Mouse (Mus musculus) liver, embryonic 14.5 days (tissue): ENCODE results near the gene Bcl11b. TPM values are rescaled to one million over a fixed set of nuclear protein-coding genes. Genes with fewer than 3 reads are reported as not detected.

Source experiments
- ATAC-seq: fragments of 200-750 bp; cut with Nextera tagmentation; 2 replicates; pipeline ENCODE4 v1.8.0; 2017; ENCODE audit warnings: moderate number of reproducible peaks, mild to moderate bottlenecking, moderate library complexity; ENCODE audit not compliant: insufficient read depth
- DNase-seq, 3 experiments: peaks; one replicate each; pipeline ENCODE4 v3.0.0-alpha.2; 2012 to 2013; ENCODE audit warnings: low read depth in 3 of 3, low spot score in 3 of 3
- H3K27ac ChIP-seq: fragments of 300-500 bp; sonication (generic); 2 replicates; pipeline ENCODE4 v1.5.1; 2014; ENCODE audit warnings: moderate library complexity, mild to moderate bottlenecking, control low read depth, inconsistent platforms
- H3K27me3 ChIP-seq: fragments of 300-500 bp; sonication (generic); 2 replicates; pipeline ENCODE4 v1.6.1; 2014; ENCODE audit warnings: mild to moderate bottlenecking, low read length, moderate library complexity; ENCODE audit not compliant: control insufficient read depth, insufficient read depth
- H3K36me3 ChIP-seq: fragments of 300-500 bp; sonication (generic); replicated peaks from 2 replicates; pipeline ENCODE4 v1.6.1; 2014; ENCODE audit warnings: low read depth; ENCODE audit not compliant: control insufficient read depth, insufficient read depth
- H3K4me1 ChIP-seq, 2 experiments: fragments of 200-500 bp in 1 of 2; fragments of 300-500 bp in 1 of 2; sonication (generic) in 1 of 2; replicated peaks; 2 replicates each; pipeline ENCODE4 v1.6.1; 2012 to 2014; ENCODE audit warnings: antibody characterized with exemption in 1 of 2, inconsistent platforms in 1 of 2, low read length in 1 of 2; ENCODE audit not compliant: control insufficient read depth in 2 of 2, insufficient read depth in 2 of 2
- H3K4me2 ChIP-seq: fragments of 300-500 bp; sonication (generic); 2 replicates; pipeline ENCODE4 v1.6.1; 2014; ENCODE audit warnings: low read depth, mild to moderate bottlenecking, control low read depth, moderate library complexity
- H3K4me3 ChIP-seq, 2 experiments: fragments of 200-500 bp in 1 of 2; fragments of 300-500 bp in 1 of 2; sonication (generic) in 1 of 2; 2 replicates each; pipeline ENCODE4 v1.5.1; 2012 to 2014; ENCODE audit warnings: low read depth in 2 of 2, low read length in 2 of 2, mild to moderate bottlenecking in 2 of 2, control low read depth in 1 of 2, inconsistent platforms in 1 of 2, moderate library complexity in 1 of 2; ENCODE audit not compliant: insufficient read depth in 1 of 2
- H3K9ac ChIP-seq: fragments of 300-500 bp; sonication (generic); replicated peaks from 2 replicates; pipeline ENCODE4 v1.6.1; 2014; ENCODE audit warnings: mild to moderate bottlenecking, control low read depth, moderate library complexity
- H3K9me3 ChIP-seq: fragments of 300-500 bp; sonication (generic); 2 replicates; pipeline ENCODE4 v1.6.1; 2016; ENCODE audit warnings: low read length, mixed read lengths; ENCODE audit not compliant: control insufficient read depth
- CTCF ChIP-seq: IDR thresholded peaks from 2 replicates; pipeline ENCODE4 v1.5.1; 2016; ENCODE audit warnings: antibody characterized with exemption, low read depth, control low read depth
- EP300 ChIP-seq: IDR thresholded peaks from 2 replicates; pipeline ENCODE4 v1.6.1; 2016; ENCODE audit warnings: antibody characterized with exemption, low read depth
- WGBS: fragments of 180-500 bp; shearing (Covaris S2); extraction: QIAGEN DNeasy Blood & Tissue Kit; methylation state at CpG from one replicate; pipeline ENCODE4 v1.1.7; 2014; ENCODE audit not compliant: insufficient replicate concordance; 5-methylcytosine and 5-hydroxymethylcytosine counted together
- polyA plus RNA-seq, 2 experiments: library from polyadenylated mRNA; depleted of rRNA in 1 of 2; stranded (reverse) in 1 of 2; unstranded in 1 of 2; fragments of >200 nt; fragmentation: Nextera tagmentation in 1 of 2; extraction: Ambion mirVana in 1 of 2; gene quantifications; 2 replicates each; pipeline versions ENCODE4 v1.2.1 to v1.2.3; 2012 to 2014

The Bcl11b gene
- polyA plus RNA-seq, 2 experiments: 0.02 TPM; not detected in 1

DNA sequence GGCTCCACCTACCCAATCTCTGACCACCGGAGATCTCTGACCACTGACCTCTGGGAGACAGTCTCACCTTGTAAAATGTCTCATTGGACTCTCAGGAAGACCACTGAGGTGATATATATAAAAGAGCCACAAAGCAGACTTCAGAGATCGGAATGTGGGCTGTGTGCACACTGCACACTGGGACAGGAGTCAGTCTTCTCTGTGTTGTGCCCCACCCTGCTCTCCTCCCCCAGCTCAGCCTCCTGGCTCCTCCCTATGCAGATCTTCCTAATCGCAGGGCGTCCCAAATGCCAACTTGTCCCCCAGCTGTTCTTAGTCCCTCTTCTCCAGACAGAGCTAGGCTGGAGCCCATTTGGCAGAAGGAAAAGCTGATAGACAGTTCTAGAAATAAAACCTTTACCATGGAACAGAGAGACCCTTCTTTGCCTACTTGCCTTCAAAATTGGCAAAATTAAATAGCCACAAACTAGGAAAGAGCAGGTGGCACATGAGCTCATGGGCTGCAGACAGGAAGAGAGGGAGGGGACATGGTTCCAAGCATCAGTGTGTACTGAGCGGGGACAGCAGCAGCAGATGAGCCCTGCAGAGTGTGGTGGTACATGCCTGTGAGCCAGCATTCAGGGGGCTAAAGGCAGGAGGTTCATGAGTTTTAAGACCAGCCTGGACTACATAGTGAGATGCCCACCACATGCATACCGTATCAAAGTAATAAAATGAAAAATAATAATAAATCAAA, 118.9 kb downstream of the Bcl11b start:
- Histone ChIP-seq H3K9ac (no peak overlapping the region), H3K27me3 (no peaks in the 10 kb centered on the region), H3K36me3 (no peaks in the 10 kb centered on the region), H3K9me3 (no peaks in the 10 kb centered on the region), H3K27ac (no peak overlapping the region), H3K4me2 (no peak overlapping the region), H3K4me3 (no peak overlapping the region), H3K4me1 (no peaks in the 10 kb centered on the region)
- no peak for DNase-seq
- WGBS: 34% methylated on average over 6 of the region's 6 CpGs
- ATAC-seq: no peak
- TF ChIP-seq EP300 (no peak), CTCF (no peak)

DNA sequence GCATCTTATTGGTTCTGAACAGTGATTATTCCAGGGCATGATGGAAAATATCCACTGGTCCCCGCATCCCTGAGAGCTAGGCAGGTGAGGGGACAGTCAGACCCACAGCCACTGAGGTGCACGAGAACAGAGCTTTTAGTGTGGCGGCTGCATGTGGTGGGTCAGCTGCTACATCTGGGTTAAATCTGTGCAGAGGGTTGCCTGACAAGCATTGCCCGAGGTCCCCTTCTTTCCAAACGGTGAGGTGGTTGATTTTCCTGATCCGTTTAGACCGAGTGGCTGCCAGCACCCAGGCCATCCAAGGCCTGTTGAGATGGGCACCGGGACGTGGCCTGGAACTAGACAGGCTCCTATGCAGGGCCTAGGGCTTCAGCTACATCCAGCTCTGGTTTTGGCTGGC, 121.7 kb downstream of the Bcl11b start:
- TF ChIP-seq EP300 (no peak), CTCF (no peak)
- Histone ChIP-seq H3K4me3 (no peak overlapping the region), H3K4me2 (no peak overlapping the region), H3K9me3 (no peaks in the 10 kb centered on the region), H3K9ac (no peak overlapping the region), H3K27ac (no peak overlapping the region), H3K36me3 (no peaks in the 10 kb centered on the region), H3K27me3 (no peaks in the 10 kb centered on the region), H3K4me1 (no peaks in the 10 kb centered on the region)
- WGBS: 67% methylated on average over 9 of the region's 9 CpGs
- ATAC-seq (no peak), DNase-seq (no peak)

DNA sequence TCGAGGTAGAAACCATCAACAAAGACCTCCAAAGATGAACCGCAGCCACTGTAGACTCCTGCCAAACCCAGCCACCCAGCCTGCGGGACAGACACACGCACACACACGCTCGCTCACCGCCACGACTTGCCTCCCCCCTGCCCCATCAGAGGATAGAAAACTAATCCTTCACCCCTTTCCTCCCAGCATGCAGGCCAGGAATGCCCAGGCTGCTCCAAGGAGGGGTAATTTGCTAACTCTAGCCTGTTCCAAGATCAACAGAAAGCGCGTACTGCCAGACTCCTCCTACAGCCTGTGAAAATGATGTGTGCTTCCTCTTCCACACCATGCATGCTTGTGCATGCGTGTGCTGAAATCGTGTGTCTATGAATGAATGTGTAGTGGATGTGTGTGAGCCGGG, 122.7 kb downstream of the Bcl11b start:
- no peak for ATAC-seq
- no peak for DNase-seq

DNA sequence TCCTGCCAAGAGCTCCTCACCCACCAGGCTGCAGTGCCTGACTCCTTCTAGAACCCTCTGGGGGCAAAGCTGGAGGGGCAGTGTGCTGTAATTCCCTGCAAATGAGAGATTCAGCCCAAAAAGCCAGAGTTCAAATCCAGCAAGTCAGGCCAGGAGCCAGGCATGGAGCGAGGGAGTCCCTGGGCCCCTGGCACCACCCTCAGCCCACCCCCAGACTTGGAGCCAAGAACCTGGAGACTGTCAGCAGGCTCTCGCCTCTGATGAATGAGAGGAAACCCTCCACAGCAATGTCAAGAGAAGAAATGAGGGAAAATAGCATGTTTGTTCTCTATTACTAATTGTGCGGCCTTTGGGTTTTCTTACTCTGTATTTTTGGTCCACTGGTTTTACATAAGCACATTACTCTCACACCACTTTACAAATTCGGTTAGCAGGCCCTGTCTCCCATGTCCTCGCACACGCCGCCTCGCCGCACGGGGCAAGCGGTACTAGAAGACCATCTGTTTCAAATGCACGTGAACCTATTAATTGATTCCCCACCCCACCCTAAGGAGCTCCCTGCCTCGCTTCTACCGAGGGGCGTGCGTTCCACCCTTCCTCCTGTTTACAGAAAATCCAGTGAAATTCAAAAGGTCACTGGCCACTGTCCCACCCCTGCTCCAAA, 124.2 kb downstream of the Bcl11b start:
- no peaks in the 10 kb centered on the region for H3K9me3 ChIP-seq
- ATAC-seq (no peak), DNase-seq (no peak)
- 70% methylated on average over 16 of the region's 16 CpGs for WGBS
- no peaks in the 10 kb centered on the region for H3K36me3 ChIP-seq
- H3K27me3 ChIP-seq: no peaks in the 10 kb centered on the region
- H3K9ac ChIP-seq: no peak overlapping the region
- H3K4me2 ChIP-seq: no peak overlapping the region
- TF ChIP-seq EP300: no peak
- no peak for TF ChIP-seq CTCF
- no peaks in the 10 kb centered on the region for H3K4me1 ChIP-seq
- no peak overlapping the region for H3K27ac ChIP-seq
- H3K4me3 ChIP-seq: no peak overlapping the region

More for the DNA sequence above, 122.7 kb downstream of the Bcl11b start:
- Histone ChIP-seq H3K9me3 (no peaks in the 10 kb centered on the region), H3K9ac (no peak overlapping the region), H3K27ac (no peak overlapping the region), H3K27me3 (no peaks in the 10 kb centered on the region), H3K4me1 (no peaks in the 10 kb centered on the region), H3K4me3 (no peak overlapping the region), H3K4me2 (no peak overlapping the region), H3K36me3 (no peaks in the 10 kb centered on the region)
- TF ChIP-seq EP300: no peak
- WGBS: 82% methylated on average over 13 of the region's 13 CpGs

DNA sequence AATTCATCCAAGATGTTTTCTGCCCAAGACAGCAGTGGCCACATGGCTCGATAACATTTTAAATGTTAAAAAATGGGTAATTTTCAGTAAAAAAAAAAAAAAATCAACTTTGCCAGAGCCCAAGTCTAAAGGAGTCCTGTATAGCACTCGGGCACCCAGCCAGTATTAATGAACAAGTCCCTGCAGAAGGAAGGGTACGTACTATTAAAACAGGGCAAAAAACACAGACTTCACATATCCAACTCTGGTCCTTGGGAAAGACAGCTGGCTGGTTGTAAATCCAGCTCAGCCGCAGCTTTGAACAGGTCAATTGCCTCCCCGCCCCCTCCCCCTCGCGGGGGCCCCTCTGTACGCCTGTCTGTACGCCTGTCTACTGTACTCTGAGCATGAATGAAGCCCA, 127.2 kb downstream of the Bcl11b start:
- no peaks in the 10 kb centered on the region for H3K36me3 ChIP-seq
- H3K27ac ChIP-seq: no peak overlapping the region
- H3K9me3 ChIP-seq: no peaks in the 10 kb centered on the region
- no peak for DNase-seq
- no peak for TF ChIP-seq CTCF
- H3K9ac ChIP-seq: no peak overlapping the region
- no peaks in the 10 kb centered on the region for H3K4me1 ChIP-seq
- WGBS: 68% methylated on average over 9 of the region's 9 CpGs
- ATAC-seq: no peak
- no peak overlapping the region for H3K4me2 ChIP-seq
- no peaks in the 10 kb centered on the region for H3K27me3 ChIP-seq
- H3K4me3 ChIP-seq: no peak overlapping the region
